Mouse (Mus musculus) cerebellum, adult 2 months (tissue): Measurements from ENCODE around the gene Naa50.

Experiments
- CTCF ChIP-seq: fragments of 200-500 bp; IDR thresholded peaks from 2 replicates; pipeline ENCODE4 v1.5.1; 2011; ENCODE audit warnings: low read depth, mild to moderate bottlenecking, control low read depth, low read length, moderate library complexity, borderline replicate concordance; ENCODE audit not compliant: insufficient read depth
- POLR2A ChIP-seq: fragments of 200-500 bp; IDR thresholded peaks from 2 replicates; pipeline ENCODE4 v1.6.1; 2011; ENCODE audit warnings: low read length, control low read depth, borderline replicate concordance; ENCODE audit not compliant: insufficient read depth

DNA sequence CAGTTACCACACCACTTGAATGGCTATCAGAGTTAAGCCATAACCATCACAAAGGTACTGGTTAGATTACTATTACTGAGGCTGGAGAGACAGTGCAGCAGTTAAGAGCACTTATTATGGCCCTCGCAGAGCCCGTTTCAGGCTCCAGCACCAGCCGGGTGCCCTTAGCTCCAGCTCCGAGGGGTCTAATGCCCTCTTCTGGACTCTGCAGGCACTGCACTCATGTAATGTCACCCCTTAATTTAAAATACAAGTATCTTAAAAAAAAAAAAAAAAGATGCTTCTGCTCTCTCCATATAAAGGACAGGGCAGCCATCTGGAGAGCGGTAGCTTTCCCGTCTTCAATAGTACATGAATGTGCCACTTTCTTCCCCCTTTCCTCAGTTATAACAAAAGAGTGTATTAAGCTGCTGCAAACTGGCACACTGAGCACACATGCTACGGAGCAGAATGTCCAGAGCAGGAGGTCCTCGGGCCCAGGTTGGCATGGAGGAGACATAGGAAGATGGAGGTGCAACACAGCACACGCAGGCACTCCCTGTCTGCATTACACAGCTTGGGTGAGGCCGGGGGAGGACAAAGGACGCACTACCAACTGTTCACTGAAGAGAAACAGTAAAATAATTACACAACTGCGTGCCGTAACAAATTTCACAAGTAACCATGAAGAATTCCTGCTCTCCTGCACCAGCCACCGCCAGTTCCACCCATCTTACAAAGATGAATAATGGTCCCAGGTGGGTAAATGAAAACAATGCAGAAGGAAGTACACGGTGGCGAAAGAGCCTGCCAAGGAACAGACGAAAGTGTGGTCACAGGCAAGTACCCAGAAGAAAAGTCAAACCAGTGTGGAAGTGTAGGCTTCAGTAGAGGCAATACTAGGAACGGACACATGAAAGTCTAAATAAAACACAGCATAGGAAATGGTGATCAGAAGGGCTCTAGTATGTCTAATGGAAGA is 35.5 kb upstream of the Naa50 start:
- TF ChIP-seq POLR2A (no peak), CTCF (no peak; the same call in 1 of the 2 replicates)
